28 mouse cellular contexts compared by ENCODE assay signal in genomic region chr2:71201886-71202285, GRCm38 (mm10). TPM values are rescaled to one million over a fixed set of nuclear protein-coding genes. Genes with fewer than 3 reads are reported as not detected.
DNase-seq lines count a peak whose midpoint lies in the region; ATAC-seq and TF ChIP-seq lines count a peak whose summit lies in the region.
"Had no signal": no experiment of that assay in that cellular context is flagged by ENCODE, and none has a peak within 500 bp of the region (broad histone marks: within the 10 kb centered on the region; RNA-seq: fewer than 3 reads in every experiment).

No protein-coding gene starts in this region.

- no peak for ATAC-seq in forebrain, postnatal 0 days
- ATAC-seq: activated CD4-positive, CD25-positive, alpha-beta regulatory T cell, adult 4 months; CD4-positive, CD25-positive, alpha-beta regulatory T cell, adult 4 months; forebrain, embryonic 13.5 days; forebrain, embryonic 15.5 days; Patski had no signal

- H3K36me3 ChIP-seq in forebrain, postnatal 0 days (ENCODE audit: insufficient read depth) = no peaks in the 10 kb centered on the region
- no peaks in the 10 kb centered on the region for H3K36me3 ChIP-seq in forebrain, embryonic 10.5 days (replicated peaks)
- H3K36me3 ChIP-seq: embryonic facial prominence, embryonic 13.5 days; embryonic facial prominence, embryonic 15.5 days; forebrain, embryonic 15.5 days; G1E had no signal

- no peak overlapping the region for H3K4me2 ChIP-seq in forebrain, postnatal 0 days (ENCODE audit: low read depth)
- H3K4me2 ChIP-seq: embryonic facial prominence, embryonic 13.5 days; embryonic facial prominence, embryonic 15.5 days; forebrain, embryonic 13.5 days; forebrain, embryonic 15.5 days had no signal

- 72% methylated on average over 2 of the region's 2 CpGs for WGBS in forebrain, postnatal 0 days
- WGBS in forebrain, embryonic 10.5 days = 86% methylated on average over 2 of the region's 2 CpGs

- H3K4me3 ChIP-seq in forebrain, postnatal 0 days (ENCODE audit: low read depth, low read length) = no peak overlapping the region
- H3K4me3 ChIP-seq in forebrain, embryonic 10.5 days = no peak overlapping the region
- H3K4me3 ChIP-seq: embryonic facial prominence, embryonic 13.5 days; embryonic facial prominence, embryonic 15.5 days; erythroblast, embryonic 14.5 days; forebrain, embryonic 13.5 days; forebrain, embryonic 15.5 days had no signal

- DNase-seq in forebrain, postnatal 0 days = peak; percentile 12
- DNase-seq in forebrain, embryonic 10.5 days (ENCODE audit: extremely low spot score, low spot score) = no peak
- DNase-seq in layer of hippocampus, adult 18-20 months (ENCODE audit: low spot score in 2 of 2) = peak; percentile 13 to 65
- DNase-seq in layer of hippocampus, adult 9-10 months (ENCODE audit: low spot score) = no peak
- peak; percentile 50 for DNase-seq in layer of hippocampus, adult 9-11 months
- DNase-seq in layer of hippocampus, postnatal 10 days (ENCODE audit: low spot score in 2 of 2) = no peak
- peak; percentile 14 for DNase-seq in brain, adult 2 months (ENCODE audit: low read depth, low spot score)
- DNase-seq: adrenal gland, adult 8-10 months; adrenal gland, postnatal 14 days; adrenal gland, postnatal 36 days; B cell, adult 2 months; cerebellum, adult 11 months; cerebellum, adult 18-20 months; cerebellum, adult 8-10 months; cerebellum, adult 9-11 months; cerebellum, postnatal 14 days; cerebellum, postnatal 36 days; embryo, embryonic 11 days had no signal

- H3K27me3 ChIP-seq in forebrain, postnatal 0 days (ENCODE audit: insufficient read depth, low read length) = no peaks in the 10 kb centered on the region
- H3K27me3 ChIP-seq in forebrain, embryonic 10.5 days (ENCODE audit: poor library complexity, severe bottlenecking) = no peaks in the 10 kb centered on the region
- H3K27me3 ChIP-seq: CH12.LX; embryonic facial prominence, embryonic 13.5 days; embryonic facial prominence, embryonic 15.5 days; forebrain, embryonic 13.5 days; forebrain, embryonic 15.5 days; Patski had no signal

- TF ChIP-seq CTCF in forebrain, postnatal 0 days (IDR thresholded peaks at IDR 0.05; ENCODE audit: low read depth) = no peak

- no peak overlapping the region for H3K27ac ChIP-seq in forebrain, postnatal 0 days (ENCODE audit: low read depth, low read length)
- H3K27ac ChIP-seq in forebrain, embryonic 10.5 days = no peak overlapping the region
- H3K27ac ChIP-seq: embryonic facial prominence, embryonic 13.5 days; embryonic facial prominence, embryonic 15.5 days; forebrain, embryonic 13.5 days; forebrain, embryonic 15.5 days had no signal

- no peaks in the 10 kb centered on the region for H3K4me1 ChIP-seq in forebrain, postnatal 0 days (ENCODE audit: insufficient read depth)
- no peaks in the 10 kb centered on the region for H3K4me1 ChIP-seq in forebrain, embryonic 10.5 days
- H3K4me1 ChIP-seq: embryonic facial prominence, embryonic 15.5 days; forebrain, embryonic 13.5 days; forebrain, embryonic 15.5 days had no signal

- H3K9ac ChIP-seq in forebrain, postnatal 0 days = no peak overlapping the region
- H3K9ac ChIP-seq: embryonic facial prominence, embryonic 13.5 days; embryonic facial prominence, embryonic 15.5 days; forebrain, embryonic 13.5 days; forebrain, embryonic 15.5 days had no signal

- H3K9me3 ChIP-seq in forebrain, postnatal 0 days (ENCODE audit: low read length) = no peaks in the 10 kb centered on the region
- H3K9me3 ChIP-seq in forebrain, embryonic 10.5 days = no peaks in the 10 kb centered on the region
- H3K9me3 ChIP-seq: embryonic facial prominence, embryonic 13.5 days; embryonic facial prominence, embryonic 15.5 days; forebrain, embryonic 15.5 days; G1E had no signal

RNA-seq across cellular contexts. Expression of gene Dync1i2, which starts 9.6 kb away (rescaled TPM):
- total RNA-seq in forebrain, postnatal 0 days (2014; rRNA removed) = 207 and 241 TPM in 2 replicates
- 189 and 197 TPM in 2 replicates for polyA plus RNA-seq in forebrain, postnatal 0 days (2015; fragmentation: Nextera tagmentation; extraction: Ambion mirVana)
- polyA plus RNA-seq in forebrain, embryonic 10.5 days (2016; fragmentation: Nextera tagmentation; extraction: Ambion mirVana) = 102 and 111 TPM in 2 replicates
- 100 to 1,000 TPM; 123 to 131 TPM for total RNA-seq in layer of hippocampus, adult 18-20 months (2021)
- total RNA-seq in layer of hippocampus, postnatal 10 days (2021) = 100 to 1,000 TPM; 172 to 182 TPM

Comparison
In these comparisons a context has a peak if more than half of its experiments do, and no peak if none do; other contexts are left out.
1. DNase-seq: peak in forebrain, postnatal 0 days (single experiment), layer of hippocampus, adult 18-20 months (2 of 2), layer of hippocampus, adult 9-11 months (single experiment) and brain, adult 2 months (single experiment); none in forebrain, embryonic 10.5 days (single experiment), layer of hippocampus, adult 9-10 months (single experiment) and layer of hippocampus, postnatal 10 days (0 of 2).